Mouse (Mus musculus) liver (tissue): Measurements from ENCODE around the gene Lasp1.
"Not testable (repeated sequence)": the region's sequence is repeated elsewhere in the genome, so short reads cannot be mapped to it uniquely, and the experiment has no call there.

Source experiments
- DNase-seq: peaks from one replicate; pipeline ENCODE4 v3.0.0-alpha.2; 2020; ENCODE audit warnings: mixed read lengths

The Lasp1 gene

DNA sequence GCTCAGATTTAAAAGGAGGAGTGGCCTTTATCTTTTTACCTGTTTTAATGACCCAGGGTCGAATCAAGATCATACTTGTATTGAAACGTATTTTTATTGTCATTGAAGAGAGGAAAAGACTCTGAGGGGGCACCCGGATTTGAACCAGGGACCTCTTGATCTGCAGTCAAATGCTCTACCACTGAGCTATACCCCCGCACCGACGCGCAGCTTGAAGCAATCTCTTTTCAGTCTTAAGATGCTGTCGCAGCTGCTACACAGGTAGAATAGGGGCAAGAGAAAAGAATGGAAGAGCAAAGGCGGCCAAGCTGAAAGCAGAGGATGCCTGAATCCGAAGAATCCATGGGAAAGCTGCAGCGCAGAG is at the start of gene Lasp1:
Gene Lasp1 (plus strand): TSS at position 219 of the 364 bp plus-strand sequence.
- DNase-seq, result peak; percentile 84

DNA sequence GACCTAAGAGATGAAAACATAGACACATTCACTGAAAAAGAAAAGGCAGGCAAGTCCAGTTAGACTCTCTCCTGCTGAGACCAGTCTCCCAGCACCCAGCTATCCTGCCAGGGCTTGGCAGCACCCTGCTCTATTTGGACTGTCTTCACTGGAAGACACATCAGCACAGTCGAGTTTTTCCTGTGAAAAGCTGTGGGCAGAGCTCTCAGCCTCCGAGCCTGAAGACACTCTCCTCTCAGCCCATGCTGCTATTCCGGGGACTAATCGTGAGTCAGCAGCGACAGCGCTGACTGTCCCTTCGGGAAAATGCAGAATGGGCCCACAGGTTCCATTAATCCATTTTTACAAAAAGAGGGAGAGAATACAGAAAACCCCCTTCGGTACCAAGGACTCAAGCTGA is 45.5 kb upstream of the Lasp1 start:
- DNase-seq, result no peak

DNA sequence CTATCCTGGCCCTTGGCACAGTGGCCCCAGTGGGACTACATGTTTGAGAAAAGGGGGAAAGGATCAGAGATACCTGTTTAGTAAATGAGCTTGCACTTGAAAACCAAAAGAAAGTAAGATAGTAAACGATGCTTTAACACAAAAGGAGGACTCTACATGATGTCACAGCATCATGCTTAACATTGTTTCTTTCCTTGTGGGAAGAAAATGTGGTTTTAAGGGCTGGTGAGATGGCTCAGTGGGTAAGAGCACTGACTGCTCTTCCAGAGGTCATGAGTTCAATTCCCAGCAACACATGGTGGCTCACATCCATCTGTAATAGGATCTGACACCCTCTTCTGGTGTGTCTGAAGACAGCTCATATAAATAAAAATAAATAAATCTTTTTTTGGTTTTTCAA is 40.7 kb upstream of the Lasp1 start:
- no peak for DNase-seq

GRCm38 (mm10) chr11:97758942-97759341 is 39.9 kb upstream of the Lasp1 start:
- no peak for DNase-seq

- DNase-seq, result no peak
Measured at GRCm38 (mm10) chr11:97761638-97762037, 37.2 kb upstream of the Lasp1 start.

DNA sequence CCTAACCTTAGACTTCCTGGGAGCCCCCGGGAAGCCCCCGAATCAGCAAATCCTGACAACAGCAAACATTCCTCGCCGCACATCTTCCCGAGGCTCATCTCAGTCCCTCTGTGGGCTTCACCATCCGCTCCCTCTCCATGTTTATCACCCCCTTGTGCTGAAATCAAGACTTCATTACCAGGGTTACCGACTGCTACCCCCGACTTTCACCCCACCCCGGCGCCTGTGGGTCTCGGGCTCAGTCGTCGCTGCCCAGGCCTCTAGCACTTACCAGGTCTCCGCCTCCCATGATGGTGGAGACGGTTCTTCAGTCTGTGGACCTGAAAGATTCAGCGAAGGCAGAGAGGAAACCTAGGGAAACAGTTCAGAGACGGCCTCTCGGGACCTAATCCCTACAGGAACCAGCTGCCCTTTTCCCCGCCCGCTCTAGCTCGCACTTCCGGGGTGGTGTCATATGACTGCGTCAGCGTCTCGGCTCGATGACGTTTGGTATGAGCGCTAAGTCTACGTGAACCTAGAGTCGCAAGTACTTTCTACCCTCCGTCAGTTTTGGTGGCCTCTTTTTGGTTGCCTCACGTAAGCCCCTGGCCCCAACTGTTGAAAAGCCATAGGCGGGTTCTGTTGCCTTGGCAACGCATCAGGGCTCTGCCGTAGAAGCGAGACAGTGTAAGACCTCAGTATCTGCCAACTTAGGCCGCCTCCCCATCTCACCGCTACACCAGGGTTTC is 32.5 kb upstream of the Lasp1 start, which contains the start of gene Cwc25:
Gene Cwc25 (minus strand): TSS at position 403 of the 728 bp plus-strand sequence.
- DNase-seq, result peak; percentile 92

DNA sequence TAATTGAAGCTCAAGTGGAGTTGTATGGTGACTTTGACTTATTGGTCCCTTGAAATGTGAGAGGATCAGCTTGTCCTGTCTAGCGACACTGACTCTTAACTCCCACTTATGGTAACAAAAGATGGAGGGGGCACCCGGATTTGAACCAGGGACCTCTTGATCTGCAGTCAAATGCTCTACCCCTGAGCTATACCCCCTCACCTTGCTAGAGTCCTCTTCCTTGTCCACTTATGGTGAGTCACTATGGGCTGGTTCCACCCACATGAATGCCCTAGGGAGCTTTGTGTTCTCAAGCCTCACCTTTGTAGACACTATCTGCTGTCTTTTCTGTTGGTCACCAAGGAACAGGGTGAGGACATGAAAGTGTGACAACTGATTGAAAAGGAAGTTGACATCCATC is 29.1 kb upstream of the Lasp1 start:
- DNase-seq, result no peak

DNA sequence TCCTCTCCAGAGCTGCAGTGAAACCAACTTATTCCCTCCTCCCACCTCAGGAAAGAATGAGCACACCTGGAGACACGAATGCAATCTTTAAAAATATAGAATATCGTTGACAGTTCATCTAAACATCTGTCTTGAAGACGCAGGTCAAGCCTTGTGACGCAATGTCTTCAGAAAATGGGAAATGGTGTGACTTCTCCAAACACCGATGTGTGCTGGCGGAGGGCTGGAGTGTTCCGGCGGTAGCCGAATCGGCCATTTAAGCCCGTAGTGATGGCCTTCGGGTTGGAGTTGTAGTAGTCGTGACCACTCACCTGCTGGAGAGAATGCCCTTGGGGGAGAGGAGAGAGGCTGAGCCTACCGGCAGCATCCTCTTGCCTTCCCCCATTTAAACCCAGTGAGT is 27.4 kb upstream of the Lasp1 start:
- no peak for DNase-seq

- DNase-seq, result no peak
Measured at GRCm38 (mm10) chr11:97775186-97775585, 23.6 kb upstream of the Lasp1 start.

GRCm38 (mm10) chr11:97775808-97776496 is 22.8 kb upstream of the Lasp1 start, which contains the start of gene 1700001P01Rik:
1700001P01Rik (minus strand) TSS chr11:97775918.
- no peak for DNase-seq

DNA sequence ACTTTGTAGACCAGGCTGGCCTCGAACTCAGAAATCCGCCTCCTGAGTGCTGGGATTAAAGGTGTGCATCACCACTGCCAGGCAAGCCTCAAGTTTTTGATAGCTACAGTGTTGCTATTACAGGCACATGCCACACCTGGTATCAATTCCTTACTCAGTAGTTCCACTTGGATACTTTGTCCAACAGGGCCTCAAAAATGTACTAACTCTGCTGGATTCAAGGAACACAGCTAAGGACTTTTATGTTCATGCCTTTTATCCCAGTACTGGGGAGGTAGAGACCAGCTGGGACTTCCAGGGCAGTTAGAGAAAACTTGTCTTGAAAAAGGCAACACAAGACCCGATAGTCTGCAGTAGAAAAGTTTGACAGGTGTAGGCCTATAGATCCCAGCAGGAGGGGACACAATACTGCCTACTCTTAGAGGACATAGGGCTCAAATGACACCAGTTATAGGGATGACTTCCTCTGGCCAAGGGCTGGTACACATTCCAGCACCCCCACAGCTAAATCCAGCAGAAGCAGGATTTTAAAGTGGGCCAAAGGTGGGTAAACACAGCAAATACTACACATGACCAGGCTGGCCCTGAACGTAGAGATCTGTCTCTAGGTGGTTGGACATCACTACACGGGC is 22.2 kb upstream of the Lasp1 start:
- no peak for DNase-seq

- peak; percentile 32 for DNase-seq
Measured at GRCm38 (mm10) chr11:97777129-97777529, 21.7 kb upstream of the Lasp1 start.

DNA sequence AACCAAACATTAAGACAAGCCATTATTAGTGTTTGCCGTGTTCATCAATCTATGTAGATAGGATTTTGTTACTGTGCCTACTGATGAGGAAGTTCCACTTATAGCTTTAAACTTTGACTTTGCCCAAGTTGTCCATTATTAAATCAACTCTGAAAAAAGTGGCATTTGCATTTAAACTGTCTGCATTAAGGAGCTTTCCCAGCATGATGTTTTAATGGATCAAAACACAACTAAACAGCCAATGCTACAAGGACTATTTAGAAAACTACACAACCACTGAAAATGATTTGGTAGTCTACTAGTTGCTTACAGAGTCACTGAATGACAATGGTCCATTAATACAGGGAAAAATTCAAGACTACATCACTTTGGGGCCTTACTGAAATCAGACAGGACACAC is 19.9 kb upstream of the Lasp1 start:
- DNase-seq, result no peak

DNA sequence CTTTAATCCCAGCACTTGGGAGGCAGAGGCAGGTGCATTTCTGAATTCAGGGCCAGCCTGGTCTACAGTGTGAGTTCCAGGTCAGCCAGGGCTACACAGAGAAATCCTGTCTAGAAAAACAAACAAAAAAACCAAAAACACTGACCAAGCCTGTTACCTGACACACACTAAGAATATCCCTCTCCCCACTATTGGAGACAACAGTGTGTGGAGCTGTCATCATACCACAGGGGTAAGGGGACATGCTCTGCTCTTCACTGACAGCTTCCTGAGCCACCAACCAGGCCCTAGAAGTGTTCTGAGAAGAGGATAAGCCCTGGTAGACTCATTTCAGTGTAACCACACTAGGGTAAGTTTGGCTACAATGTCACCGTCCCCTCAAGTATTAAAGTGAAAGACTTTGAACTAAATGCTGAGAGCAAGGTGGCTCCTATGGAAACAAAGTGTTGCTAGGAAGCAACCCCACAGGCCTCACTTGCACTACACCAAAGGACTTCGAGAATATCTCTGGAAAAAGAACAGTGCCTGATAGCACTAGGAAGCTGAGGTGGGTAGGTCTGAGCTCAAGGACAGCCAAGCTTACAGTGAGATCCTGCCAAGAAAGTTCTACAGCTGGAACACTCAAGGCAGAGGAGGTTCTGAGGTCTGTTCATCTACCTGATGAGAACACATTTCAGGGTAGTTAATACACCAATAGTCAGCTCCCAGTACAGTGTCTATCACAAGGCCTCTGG is 18.7 kb upstream of the Lasp1 start:
- DNase-seq, result no peak

DNA sequence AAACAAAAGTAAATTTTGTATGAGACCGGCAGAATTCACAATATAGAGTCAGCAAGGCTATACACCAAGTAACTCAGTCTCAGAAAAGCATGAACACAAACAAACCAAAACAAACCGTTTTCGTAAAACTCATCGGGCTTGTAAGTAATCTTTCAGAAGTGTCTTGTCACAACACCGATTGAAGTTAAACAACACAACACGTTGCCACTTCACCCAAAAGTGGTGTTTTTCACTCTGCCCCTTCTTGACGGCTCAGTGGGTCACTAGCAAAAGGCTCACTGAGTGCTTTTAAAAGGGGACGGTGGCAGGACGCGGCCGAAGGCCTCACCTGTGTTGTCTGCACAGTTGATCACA is 17.3 kb upstream of the Lasp1 start:
- no peak for DNase-seq

GRCm38 (mm10) chr11:97781832-97782563 is 16.8 kb upstream of the Lasp1 start, which contains the start of gene Rpl23:
Rpl23 (minus strand) TSS chr11:97782437.
- peak; percentile 99 for DNase-seq

DNA sequence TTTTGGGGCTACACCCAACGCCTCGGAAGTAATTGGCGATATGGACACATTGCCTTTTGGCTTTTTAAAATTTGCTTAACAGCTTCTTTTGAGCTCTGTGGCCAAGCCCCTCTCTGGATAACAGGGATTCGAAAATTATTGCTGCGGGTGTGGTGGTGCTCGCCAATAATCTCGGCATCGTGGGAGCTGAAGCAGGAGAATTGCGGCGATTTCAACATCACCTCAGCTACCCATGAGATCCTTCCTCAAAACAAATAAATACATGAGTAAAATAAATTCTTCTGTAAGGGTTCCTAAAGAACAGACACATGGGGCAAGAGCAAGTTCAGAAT is 16.3 kb upstream of the Lasp1 start:
- no peak for DNase-seq

DNA sequence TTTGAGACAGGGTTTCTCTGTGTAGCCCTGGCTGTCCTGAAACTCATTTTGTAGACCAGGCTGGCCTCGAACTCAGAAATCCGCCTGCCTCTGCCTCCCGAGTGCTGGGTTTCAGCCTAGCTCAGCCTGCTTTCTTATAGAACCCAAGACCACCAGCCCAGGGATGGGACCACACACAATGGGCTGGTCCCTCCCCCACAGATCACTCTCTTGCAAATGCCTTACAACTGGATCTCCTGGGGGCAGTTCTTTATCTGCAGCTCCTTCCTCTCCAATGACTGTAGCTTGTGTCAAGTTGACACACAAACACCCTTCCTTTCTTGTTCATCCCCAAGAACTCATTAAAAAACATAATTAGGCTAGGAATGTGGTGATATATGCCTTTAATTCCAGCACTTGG is 10.8 kb upstream of the Lasp1 start:
- no peak for DNase-seq

- no peak for DNase-seq
Measured at GRCm38 (mm10) chr11:97789727-97790126, 9.1 kb upstream of the Lasp1 start.

DNA sequence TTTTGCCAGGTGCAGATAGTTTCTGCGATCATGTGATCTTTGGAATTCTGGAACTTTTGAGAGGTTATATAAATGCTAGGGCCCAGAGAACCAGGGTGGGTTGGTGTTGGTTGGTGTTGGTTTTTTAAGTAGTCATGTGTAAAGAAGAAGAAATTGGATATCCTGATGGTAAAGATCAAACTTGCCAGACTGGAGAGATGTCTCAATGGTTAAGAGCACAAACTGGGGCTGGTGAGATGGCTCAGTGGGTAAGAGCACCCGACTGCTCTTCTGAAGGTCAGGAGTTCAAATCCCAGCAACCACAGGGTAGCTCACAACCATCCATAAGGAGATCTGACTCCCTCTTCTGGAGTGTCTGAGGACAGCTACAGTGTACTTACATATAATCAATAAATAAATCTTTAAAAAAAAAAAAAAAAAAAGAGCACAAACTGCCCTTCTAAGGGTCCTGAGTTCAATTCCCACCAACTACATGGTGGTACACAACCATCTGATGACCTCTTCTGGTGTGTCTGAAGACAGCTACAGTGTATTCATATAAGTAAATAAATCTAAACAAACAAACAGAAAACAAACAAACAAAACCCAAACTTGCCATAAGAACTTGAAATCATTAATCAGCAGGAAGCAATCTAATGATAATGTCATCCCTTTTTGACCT is 7.9 kb upstream of the Lasp1 start:
- not testable (repeated sequence) for DNase-seq

DNA sequence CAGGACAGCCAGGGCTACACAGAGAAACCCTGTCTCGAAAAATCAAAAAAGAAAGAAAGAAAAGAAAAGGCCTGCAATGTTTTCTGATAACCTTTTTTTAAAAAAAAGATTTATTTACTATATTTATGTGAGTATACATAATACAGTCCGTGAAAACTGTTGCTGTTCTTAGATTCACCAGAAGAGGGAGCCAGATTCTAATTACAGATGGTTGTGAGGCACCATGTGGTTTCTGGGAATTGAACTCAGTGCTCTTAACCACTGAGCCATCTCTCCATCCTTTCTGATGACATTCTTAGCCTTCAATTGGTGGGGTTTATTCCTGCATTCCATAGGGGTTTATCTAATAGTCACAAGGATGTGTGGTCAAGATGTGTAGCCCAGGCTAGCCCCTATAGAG is 5.6 kb upstream of the Lasp1 start:
- no peak for DNase-seq

- DNase-seq, result peak; percentile 78
Measured at GRCm38 (mm10) chr11:97796910-97797309, 1.9 kb upstream of the Lasp1 start.
